Mouse (Mus musculus) leukemia stem cell, adult 10-12 weeks (primary cell): ENCODE measurements around the gene Mmp20. TPM values are rescaled to one million over a fixed set of nuclear protein-coding genes. Genes with fewer than 3 reads are reported as not detected.

Source experiments
- polyA plus RNA-seq: library from polyadenylated mRNA; stranded (reverse); fragments of >175 nt; gene quantifications from 2 replicates; pipeline ENCODE4 v1.2.3, GENCODE M21; 2012; ENCODE audit warnings: low replicate concordance

The Mmp20 gene
- not detected in 2 replicates for polyA plus RNA-seq

GRCm38 (mm10) chr9:7627931-7628330 is at the start of gene Mmp20:
Gene Mmp20, plus strand, starts transcription at chr9:7628231.

GRCm38 (mm10) chr9:7691790-7692189 is 63.8 kb downstream of the Mmp20 start, which contains the start of gene Mmp7:
Gene Mmp7, plus strand, starts transcription at chr9:7692090.

Other genes starting within 250 kb of the Mmp20 start
- not detected in 2 replicates for gene Mmp1b, start 240.2 kb upstream of the Mmp20 start, polyA plus RNA-seq
- 0.25 TPM in 1 of 2 replicates, not detected in the other for gene Mmp3, start 182.4 kb upstream of the Mmp20 start, polyA plus RNA-seq
- 0.24 TPM in 1 of 2 replicates, not detected in the other for gene Mmp10, start 125.9 kb upstream of the Mmp20 start, polyA plus RNA-seq
- gene Mmp8, start 69.8 kb upstream of the Mmp20 start, polyA plus RNA-seq, result 0.11 TPM in 1 of 2 replicates, not detected in the other
- 0.13 TPM in 1 of 2 replicates, not detected in the other for gene Mmp27, start 56.8 kb upstream of the Mmp20 start, polyA plus RNA-seq
- not detected in 2 replicates for gene Mmp7, start 63.9 kb downstream of the Mmp20 start, polyA plus RNA-seq
- gene Tmem123, start 135.8 kb downstream of the Mmp20 start, polyA plus RNA-seq, result 43.8 and 77.1 TPM in 2 replicates
- 8.6 and 15.7 TPM in 2 replicates for gene Birc2, start 208.8 kb downstream of the Mmp20 start, polyA plus RNA-seq
- 4.3 and 4.7 TPM in 2 replicates for gene Birc3, start 245.0 kb downstream of the Mmp20 start, polyA plus RNA-seq